Mouse (Mus musculus): ENCODE data around the gene Wnt16. TPM values are rescaled to one million over a fixed set of nuclear protein-coding genes. Genes with fewer than 3 reads are reported as not detected.
A peak's percentile ranks its signal among the peaks of the same experiment; 100 is the strongest.
"Not testable (repeated sequence)": the region's sequence is repeated elsewhere in the genome, so short reads cannot be mapped to it uniquely, and the experiment has no call there.

Gene Wnt16
- total RNA-seq (2021) = 1 to 10 TPM; 1.9 to 3.3 TPM
- long read RNA-seq, experiment 1 = 0 reads
- long read RNA-seq, experiment 2 = 0 reads

DNA sequence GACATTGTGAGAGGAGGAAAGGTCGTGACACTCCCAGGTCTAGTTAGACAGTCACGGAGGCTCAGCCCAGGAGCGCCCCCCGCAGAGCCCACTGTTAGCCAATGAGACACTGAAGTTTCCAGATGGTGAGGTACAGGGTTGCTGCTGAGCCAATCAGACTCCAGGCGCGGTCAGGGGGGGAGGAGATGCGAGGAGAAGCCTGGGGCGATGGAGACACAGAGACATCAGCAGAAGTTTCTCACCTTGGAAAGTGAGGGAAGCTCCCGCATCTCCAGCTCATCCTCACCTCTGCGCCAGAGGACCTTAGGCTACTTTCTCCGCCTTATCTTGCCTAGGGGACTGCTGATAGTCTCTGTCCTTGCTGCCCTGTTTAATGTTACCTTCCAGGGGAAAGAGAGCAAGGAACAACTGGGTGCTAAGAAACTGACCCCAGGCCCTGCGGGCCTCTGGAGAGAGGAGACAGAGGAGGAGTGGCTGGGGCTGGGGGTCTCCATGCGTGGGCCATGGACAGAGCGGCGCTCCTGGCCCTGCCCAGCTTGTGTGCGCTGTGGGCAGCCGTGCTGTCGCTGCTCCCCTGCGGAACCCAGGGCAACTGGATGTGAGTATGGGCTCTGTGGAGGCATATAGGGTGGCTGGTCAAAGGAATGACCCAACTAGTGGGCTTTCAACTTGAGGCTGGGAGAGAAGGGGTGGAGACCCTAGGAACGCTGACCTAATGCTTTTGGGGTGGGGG is at the start of gene Wnt16:
TSS of gene Wnt16 (plus strand) at position 224 of the 733 bp plus-strand sequence.
- DNase-seq = no peak

DNA sequence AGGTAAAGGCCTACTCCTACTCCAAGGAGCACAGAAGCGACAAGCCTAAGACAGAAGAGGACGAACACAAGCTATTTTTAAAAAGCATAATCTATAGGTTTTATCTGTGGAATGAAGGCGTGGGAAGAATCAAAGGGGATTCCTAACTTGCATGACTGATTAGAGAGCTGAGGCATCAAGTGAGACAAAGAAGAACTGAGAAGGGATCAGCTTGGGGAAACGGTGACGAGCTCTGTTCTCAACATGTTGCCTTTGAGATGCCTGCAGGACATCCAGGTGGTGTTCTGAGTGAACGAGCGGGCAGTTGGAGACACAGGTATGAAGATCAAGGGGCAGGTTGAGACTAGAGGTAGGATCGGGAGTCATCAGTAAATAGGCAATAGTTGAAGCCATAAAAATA is 44.7 kb upstream of the Wnt16 start:
- DNase-seq = no peak

DNA sequence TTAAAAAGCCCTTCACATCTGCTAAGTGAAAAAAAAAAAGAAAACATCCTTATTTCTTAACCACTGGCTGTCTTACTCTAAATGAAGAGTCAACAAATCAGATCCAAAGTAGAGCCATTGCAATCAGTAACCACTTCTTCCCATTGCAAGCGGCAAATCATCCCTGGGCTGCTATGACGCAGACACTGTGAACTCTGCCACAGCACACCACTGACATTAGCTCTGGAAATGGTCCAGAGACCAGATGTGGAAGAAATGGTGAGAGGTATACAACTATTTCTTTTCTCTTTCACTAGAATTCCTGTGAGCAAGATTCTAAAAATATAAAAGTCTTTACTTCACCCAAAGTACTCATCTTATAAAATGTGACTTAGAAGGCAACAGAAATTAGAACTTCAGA is 41.3 kb upstream of the Wnt16 start:
- DNase-seq = no peak

DNA sequence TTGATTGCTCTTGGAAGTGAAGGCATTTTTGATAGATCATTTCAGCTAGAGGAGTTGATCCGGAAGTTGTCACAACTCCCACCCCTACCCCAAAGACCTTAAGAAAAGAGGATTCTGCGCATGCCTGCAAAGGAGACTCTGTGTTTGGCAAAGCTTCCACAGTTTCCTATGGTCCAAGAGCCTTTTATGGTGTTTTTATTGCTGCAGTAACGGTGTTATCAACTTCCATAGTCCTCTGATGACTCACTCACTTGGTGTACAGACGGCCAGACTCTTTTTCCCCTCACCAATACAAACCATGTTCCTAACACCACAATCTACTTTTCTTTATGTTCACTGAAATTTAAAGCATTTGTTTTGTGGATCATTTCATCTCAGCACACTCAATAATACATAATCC is 29.2 kb upstream of the Wnt16 start:
- no peak for DNase-seq

DNA sequence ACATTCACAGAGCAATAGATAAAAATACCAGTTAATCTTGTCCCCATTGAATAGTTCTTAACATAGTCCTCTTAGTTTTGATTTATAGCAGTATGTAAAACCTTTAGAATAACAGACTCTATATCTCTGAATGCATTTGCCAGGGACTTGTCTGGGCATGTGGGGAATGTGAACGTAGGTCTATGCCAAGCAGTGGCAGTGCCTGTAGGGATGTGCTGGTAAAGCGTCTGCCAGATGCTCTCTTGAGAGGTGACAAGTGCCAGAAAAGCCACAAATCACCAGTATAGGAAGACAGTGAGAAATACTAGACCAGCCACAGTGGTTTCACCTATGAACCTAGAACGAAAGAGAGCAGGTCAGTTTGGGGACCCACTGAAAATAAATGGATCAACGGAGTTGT is 25.5 kb upstream of the Wnt16 start:
- no peak for DNase-seq

DNA sequence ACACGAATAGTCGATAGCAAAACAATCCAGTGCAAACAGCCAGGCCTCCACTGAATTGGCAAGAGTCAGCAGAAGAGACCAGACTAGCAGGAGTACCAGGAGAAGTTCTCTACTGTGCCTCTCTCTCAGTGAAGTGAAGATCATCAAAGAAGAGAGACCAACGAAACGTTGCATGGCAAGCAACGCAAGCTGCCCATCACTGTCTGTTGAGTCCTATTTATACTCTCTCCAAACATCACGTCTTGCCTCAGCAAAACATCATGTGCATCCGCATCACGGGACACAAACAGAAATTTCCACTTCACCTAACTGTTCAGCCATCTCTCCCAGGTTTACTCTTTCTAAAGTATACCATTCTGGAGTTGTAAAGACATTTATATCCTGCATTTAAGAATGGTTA is 23.9 kb upstream of the Wnt16 start:
- not testable (repeated sequence) for DNase-seq

DNA sequence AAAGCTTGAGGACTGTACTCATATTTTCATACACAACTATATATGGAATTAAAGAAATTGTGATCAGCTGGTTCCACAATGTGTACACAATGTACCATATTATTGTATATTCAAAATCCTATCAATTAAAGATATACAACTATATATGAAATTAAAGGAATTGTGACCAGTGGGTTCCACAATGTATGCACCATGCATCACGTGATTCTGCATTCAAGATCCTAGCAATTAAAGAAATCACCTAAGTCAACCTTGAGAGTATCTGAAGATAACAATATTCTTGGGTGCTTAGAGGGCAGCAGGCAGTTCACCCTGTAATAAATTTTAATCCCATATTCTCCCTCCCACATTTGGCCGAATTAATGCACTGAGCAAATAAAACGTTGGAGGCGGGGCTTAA is 22.0 kb upstream of the Wnt16 start:
- no peak for DNase-seq

DNA sequence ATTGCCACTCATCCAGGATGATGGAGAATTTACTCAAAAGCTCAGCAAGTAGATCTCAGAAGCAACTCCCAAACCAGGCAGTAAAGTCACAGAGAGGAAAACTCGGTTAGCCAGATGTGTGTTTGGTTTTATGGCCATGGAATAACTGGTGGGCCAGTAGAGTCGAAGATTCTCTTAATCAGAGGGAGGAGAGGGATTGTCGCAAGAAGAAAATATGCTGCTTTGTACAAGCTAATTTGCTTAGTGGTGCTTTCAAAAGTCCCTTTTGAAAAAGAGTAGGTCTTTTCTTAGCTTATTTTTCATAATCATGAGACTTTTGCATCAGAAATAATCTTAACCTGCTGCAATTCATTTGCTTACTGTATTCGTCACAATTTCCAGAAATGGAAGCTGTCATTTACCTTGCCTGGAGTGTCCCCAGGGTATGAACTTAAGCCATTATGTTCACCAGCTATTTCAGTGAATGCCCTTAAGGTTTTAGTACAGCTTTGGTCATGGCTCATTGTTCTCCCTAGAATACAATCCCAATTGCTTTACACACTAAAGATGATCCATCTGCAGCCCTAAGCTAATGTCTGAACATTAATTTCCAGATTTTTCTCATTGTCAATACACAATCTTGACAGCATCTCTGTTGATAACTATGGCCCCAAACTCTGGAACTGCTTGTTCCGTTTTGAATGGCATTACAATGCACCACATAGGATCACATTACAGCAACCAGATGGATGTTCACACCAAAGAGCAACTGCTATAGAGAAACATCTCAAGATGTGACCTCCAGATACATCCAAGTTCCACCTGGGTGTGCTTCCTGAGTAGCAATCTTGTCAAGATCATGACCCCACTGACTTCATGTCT is 20.0 kb upstream of the Wnt16 start:
- no peak for DNase-seq

DNA sequence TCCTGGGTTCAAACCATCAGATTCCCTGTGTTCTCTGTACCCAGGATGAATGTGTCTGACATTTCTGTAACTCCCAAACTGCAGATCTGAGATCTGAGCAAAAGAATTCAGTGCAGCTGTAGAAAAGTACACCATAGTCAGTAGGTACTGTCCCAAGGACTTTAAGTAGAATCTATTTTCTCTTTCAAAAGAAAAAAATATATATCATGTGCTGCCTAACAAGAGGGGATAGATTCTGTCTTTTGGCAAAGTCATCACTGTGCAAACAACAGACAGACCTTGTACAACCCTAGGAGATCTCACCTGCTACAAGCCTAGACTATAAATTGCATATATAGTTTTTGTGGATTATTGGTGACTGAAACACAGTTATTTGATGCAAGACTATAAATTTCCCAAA is 19.4 kb upstream of the Wnt16 start:
- DNase-seq = no peak

DNA sequence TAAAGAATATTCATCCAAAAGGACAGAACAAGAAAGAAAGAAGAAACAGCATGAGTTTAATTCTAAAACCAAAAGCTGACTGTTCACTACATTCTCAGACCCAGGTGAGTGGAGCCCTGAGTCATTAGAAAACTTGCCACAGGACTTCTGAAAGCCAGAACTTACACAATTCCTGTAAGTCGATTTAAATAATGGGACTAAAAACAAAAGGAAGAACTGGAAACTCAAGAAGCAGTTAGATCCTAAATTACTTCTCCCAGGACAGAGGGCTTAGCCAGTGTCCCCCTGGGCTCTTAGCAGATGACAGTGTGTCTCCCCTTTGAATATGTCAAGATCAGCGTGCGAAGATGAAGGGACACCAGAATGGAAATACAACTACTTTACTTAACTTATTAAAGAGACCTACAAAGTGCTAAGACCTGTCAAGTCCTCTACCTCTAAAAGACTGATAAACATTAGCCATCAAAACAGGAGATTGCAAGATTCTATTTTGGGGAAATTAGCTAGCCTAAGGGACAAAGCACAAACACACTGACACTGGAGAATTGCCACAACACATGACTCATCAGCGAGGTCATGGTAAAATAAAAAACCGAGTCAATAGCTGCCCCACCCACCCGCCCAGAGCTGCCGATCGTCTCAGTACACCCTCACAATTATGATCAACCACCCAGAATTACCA is 18.0 kb upstream of the Wnt16 start:
- no peak for DNase-seq

DNA sequence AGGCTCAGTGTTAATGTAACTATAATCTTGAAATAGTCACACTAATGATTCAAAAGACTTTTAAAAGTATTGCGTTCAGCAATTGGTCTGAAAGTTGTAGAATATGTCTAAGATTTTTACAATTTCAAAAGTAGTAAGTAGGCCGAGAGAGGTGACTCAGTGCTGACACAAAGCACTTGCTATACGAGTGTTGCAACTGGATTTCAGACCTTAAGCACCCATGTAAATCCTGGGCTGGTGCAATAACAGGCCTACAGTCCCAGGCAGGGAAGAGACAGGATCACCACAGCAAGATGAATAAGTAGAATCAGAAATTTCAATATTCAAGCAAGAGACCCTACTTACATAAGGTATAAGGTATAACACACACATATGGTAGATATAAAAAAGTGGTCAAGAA is 10.1 kb upstream of the Wnt16 start:
- no peak for DNase-seq

DNA sequence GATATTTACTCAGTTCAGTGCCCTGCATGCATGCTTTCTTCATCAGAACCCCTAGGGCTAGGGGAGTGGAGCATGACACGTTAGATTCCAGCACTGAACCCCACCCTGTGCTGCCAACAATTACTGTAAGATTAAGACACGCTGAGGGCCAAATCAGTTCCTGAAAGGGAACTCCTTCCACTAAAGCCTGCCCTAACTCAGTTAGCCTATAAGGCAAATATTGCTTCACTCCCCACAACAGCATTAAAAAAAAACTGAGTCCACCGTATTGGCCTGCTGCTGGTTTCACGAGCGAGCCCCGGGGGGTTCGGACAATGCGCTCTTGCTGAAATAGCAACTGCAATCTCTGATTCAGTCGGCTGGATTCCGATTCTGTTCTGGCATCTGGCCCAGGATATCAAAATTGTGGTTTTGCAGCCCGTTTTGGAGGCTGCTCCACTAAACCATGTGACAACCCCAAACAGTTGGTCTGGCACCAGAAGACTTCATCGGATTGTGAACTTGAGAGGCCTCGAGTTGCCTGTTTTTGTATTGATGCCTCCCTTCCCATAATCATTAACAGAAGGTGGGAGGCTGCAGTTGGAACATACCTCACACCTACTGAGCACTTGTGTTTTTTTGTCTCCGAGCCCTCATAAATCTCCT is 7.7 kb upstream of the Wnt16 start:
- DNase-seq = peak; percentile 50

DNA sequence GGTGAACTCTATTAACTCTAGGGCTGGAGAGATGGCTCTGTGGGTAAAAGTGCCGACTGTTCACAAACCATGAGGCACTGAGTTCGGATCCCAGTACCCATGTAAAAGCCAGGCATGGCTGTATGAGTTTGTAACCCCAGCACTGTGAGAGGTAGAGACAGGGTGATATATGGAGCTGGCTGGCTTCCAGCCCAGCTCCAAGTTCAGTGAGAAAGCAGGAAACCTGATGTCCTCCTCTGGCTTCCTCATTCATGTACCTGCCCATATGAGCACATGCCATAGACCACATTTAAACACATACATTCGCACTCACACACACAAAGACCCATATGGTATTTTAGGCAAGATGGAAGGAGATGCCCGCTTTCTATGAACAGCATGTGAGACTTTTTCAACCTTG is 5.6 kb upstream of the Wnt16 start:
- DNase-seq = no peak

DNA sequence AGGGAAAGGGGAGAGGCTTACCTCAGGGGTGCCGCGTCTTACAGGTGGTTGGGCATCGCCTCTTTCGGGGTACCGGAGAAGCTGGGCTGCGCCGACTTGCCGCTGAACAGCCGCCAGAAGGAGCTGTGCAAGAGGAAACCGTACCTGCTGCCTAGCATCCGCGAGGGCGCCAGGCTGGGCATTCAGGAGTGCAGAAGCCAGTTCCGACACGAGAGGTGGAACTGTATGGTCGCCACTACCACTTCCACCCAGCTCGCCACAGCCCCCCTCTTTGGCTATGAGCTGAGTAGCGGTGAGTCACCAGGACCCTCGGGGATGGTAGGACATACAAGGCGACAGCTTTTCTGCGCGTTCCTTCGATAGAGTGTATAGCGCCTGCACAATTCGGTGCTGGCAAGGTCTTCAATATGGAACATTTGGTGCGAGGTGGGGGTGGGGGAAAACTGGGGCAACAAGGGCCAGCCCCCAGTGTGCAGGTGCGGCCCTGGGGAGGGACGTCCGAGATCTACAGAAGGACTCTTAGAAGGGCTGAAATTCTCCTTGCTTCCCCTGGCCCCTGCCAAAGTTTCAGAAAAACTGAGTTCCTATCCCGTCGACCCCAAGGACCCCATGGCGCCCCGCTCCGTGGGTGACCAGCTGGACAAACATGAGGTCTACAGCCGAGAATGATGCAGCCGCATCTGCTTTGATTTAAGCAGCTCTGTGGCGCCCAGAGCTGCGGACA is 872 bp downstream of the Wnt16 start:
- peak; percentile 21 for DNase-seq

DNA sequence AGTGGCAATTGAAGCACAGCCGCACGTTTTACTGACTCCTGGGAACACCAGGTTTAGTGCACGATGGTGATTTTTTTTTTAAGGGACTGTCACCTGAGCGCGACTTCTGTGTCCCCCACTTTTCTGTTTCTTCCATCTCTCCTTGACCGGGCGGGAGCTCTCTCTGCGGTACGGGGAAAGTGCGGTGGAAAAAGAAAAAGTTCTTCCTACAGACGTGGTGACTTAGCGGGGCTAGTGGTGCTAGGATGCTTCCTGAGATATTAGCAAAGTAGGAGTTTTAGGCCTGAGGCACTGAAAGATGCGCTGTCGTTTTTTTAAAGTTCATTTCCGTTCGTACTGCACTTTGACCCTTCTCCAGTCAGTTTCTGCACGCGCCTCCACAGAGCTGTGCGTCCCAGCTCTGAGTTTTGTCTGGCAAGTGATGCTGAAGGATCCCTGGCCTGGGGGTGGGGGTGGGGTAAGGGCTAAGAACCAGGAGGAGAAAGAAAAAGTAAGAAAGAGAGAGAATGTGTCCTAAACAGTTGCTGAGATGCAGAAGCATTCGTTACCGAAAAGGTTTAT is 1.5 kb downstream of the Wnt16 start:
- no peak for DNase-seq

DNA sequence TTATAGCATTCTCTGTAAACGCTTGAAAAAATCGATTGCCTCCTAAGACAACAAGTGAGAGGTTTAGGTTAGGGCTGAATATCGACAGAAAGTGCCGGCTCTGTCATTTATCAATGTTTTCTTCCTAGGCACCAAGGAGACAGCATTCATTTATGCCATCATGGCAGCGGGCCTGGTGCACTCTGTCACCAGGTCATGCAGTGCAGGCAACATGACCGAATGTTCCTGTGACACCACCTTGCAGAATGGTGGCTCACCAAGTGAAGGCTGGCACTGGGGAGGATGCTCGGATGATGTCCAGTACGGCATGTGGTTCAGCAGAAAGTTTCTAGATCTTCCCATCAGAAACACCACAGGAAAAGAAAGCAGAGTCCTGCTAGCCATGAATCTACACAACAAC is 2.8 kb downstream of the Wnt16 start:
- no peak for DNase-seq

DNA sequence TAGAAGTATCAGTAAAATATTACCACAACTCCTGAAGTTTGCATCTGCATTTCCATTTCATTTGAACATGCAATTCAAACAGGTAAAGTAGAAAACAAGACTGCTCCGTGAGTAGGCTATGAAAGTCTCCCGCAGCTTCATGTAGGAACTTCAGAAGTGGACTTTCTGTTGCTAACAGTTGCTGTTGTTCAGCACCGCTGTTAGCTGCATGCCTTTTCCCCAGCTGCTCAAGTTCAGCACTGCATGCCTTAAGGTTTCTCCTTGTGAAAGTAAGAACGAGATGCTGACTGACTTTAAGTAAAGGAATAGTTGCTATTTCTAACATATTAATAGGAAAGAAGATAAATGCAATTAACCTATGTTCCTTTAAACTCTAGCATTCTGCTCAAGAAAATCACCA is 4.0 kb downstream of the Wnt16 start:
- no peak for DNase-seq

DNA sequence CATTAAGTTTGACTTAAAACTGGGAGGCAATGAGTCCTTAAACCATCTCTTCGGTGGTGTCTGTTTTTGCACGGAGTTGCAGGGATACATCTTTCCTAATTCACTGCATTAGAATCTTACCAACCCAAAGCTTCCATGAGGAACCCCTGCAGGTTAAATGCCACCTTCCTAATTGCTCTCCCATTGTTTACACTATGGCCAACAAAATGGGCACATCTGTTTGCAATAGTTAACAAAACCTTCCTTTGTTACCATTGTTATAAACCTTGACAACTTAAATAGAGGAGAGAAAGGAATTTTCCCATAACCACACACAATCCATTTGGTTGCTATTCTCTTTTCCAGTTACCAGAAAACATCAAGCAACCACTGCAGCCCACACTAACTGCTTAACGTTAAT is 5.9 kb downstream of the Wnt16 start:
- no peak for DNase-seq

DNA sequence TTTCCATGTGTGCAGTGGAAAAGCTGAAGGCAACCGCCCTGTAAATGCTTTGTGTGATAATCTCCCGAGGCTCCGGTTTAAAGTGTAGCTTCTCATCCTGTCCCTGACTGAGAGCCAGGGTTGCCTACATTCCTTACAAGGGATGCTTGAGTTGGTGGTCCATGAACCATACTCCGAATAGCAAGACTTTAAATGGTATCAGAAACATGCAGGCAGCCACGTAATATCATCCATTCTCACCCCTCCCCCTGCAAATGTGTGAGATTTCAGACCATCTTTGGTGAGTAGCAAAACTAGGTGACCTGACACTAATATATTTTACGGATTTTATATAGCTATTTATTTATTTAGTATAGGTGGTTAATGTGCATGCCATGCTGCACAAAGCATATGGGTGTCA is 9.0 kb downstream of the Wnt16 start:
- no peak for DNase-seq

DNA sequence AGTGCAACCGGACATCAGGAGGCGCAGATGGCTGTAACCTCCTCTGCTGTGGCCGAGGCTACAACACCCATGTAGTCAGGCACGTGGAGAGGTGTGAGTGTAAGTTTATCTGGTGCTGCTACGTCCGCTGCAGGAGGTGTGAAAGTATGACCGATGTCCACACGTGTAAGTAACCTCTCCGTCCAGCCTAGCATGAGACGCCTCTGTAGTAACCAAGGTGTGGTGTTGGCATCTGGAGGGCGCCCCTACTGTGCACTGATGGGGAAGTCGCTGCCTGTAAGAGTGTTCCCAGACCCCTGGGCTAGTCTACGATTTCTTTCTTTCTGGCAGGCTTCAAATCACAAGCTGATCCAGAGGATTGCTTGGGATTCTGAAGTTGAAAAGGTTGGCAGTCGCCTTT is 10.0 kb downstream of the Wnt16 start:
- no peak for DNase-seq

DNA sequence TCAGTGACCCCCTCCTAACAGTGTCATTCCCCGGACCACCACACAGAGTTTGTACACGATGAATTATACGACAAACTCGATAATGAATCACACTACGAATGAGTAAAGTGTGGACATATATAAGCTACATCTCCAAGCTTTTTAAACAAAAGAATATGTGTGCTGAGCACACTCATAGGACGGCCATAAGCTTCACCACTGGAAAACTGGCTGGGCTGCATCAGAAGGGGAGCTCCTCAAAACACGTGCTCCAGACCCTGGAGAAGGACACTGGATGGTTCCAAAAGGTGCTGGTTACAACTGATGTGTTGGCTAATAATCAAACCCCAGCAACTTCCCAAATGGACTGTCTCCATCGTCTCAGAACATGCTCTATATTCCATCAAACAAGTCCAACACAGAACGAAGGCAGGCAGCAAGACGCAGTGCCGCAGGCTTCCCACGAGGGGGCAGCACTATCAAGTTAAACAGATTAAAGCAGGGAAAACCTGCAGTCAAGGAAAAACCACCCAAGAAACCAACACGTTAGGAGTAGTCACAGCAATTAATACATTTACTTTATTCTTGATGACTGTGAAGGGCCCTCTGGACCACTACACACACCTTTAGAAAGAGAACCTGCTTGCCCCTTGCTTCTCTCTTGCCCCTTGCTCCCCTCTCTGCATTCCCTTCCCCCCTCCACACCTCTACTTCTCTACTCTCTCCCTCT is 37.5 kb downstream of the Wnt16 start:
- peak; percentile 79 for DNase-seq

All from gastrocnemius, postnatal 10 days (tissue).